Mouse (Mus musculus) cerebellum, adult 11-12 months (tissue): ENCODE results near the gene S100pbp.
A peak's percentile ranks its signal among the peaks of the same experiment; 100 is the strongest.

ENCODE experiments used
- DNase-seq: peaks from one replicate; pipeline ENCODE4 v3.0.0; 2022

S100pbp gene

GRCm38 (mm10) chr4:129189542-129190519 is at the start of gene S100pbp, which contains the start of gene Yars:
Gene S100pbp (minus strand): TSS chr4:129189727.
Gene Yars (plus strand): TSS chr4:129189760.
- peak; percentile 97 for DNase-seq

GRCm38 (mm10) chr4:129239075-129239474 is 49.5 kb upstream of the S100pbp start:
- peak; percentile 86 for DNase-seq

GRCm38 (mm10) chr4:129238579-129239016 is 49.1 kb upstream of the S100pbp start:
- DNase-seq, result peak; percentile 66

DNA sequence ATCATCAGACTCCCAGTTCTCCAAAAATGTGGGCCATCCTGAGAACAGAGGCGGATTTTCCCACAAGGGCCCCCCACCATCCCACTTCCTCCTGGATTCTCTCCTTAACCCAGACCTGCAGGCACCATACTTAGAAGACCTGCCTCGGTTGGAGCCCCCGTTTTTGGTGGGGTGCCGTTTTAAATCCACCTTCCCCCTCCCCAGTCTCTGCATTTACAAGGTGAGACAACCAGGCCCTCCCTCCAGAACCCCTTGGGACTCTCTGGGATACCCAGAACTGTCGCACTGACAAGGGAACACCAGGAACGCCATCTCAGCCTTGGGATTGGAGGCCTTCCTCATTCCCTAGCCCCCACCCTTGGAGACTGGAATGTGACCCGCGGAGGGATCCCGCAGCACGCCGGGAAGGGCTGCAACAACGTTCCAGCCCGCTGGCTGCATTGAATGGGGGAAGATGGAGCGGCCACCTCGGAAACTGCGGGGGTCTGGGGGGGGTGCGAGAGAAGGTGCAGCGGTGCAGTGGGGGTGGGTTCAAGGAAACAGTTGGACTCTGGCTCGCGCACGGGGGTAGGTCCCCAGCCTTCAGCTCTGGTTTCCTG is 48.4 kb upstream of the S100pbp start:
- DNase-seq, result peak; percentile 57

- no peak for DNase-seq
These were observed 46.8 kb upstream of the S100pbp start for GRCm38 (mm10) chr4:129236236-129236813.

DNA sequence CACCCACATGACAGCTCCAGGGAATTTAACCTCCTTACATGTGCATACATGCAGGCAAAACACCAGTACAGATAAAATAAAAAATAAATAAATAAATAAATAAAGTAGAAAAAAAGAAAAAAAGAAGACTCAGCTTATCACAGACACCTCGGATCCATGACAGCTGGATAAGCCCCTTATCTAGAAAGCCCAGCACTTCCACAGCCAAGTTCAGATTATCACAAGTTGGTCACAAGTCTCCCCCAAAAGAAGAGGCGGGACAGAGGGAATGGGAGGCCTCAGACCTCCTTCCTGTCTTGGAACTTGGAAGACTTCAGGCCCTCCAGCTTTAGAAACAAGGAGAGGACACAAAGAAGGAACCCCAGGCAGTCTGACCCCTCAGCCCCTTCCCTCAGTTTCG is 45.6 kb upstream of the S100pbp start:
- no peak for DNase-seq

GRCm38 (mm10) chr4:129234488-129234887 is 45.0 kb upstream of the S100pbp start:
- DNase-seq, result no peak

GRCm38 (mm10) chr4:129232561-129233360 is 43.2 kb upstream of the S100pbp start:
- no peak for DNase-seq

DNA sequence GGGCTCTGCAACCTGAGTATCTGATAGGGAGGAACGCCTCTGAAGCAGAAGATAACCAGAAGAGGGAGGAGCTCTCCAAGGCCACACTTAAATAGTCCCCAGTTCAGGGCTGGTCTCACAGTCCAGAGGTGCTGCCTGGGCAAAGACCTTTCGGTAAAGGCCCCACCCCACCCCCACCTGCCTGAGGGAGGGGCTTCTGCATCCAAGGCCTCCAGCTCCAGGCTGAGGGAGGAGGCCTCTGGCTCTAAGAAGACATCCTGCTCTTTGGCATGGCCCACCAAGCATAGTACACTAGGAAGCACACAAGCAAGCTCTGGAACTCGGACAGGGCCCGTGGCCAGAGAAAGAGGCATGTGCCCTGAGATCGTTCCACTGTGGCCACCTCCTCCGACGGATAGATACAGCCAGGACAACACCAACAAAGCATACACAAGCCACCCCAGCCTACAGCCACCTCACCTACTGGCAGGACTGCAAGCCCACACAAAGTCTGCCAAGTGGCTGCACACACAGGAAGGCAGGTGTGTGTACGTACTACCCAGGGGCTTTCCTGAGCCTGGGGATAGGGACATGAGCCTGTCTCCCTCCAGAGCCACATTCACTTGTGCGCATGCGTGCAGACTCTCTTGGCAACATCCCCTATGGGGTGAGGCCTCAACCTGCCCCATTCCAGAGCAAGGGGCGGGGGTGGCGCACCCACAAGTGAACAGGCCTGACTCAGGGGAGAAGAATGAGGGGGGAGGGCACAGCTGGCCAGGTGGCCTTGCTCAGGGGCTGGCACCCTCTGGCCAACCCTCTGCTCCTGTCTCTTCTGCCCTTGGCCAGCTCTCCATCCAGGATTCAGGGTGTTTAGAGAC is 42.3 kb upstream of the S100pbp start:
- DNase-seq, result peak; percentile 46

GRCm38 (mm10) chr4:129230926-129231325 is 41.4 kb upstream of the S100pbp start:
- DNase-seq, result no peak

DNA sequence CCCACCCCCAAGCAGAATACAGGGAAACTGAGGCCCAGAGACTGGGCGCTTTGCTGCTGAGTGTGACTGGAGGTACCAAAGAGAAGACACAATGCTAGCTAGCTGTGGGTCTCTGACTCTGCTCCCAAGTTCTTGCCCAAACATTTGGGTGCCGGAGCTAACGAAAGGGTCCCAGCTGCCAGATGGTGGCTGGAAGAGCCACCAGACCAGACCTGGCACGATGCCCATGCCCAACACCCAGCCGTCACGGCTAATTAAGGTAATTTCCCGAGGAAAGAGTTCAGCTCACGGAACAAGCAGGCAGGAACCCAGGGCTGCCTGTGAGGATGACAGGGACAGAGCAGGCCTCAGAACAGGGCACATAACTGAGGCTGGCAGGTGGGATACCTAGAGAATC is 38.5 kb upstream of the S100pbp start:
- peak; percentile 69 for DNase-seq

- peak; percentile 66 for DNase-seq
These were observed 37.9 kb upstream of the S100pbp start for GRCm38 (mm10) chr4:129227170-129227984.

- peak; percentile 66 for DNase-seq
These were observed 37.0 kb upstream of the S100pbp start for GRCm38 (mm10) chr4:129226441-129226963.

DNA sequence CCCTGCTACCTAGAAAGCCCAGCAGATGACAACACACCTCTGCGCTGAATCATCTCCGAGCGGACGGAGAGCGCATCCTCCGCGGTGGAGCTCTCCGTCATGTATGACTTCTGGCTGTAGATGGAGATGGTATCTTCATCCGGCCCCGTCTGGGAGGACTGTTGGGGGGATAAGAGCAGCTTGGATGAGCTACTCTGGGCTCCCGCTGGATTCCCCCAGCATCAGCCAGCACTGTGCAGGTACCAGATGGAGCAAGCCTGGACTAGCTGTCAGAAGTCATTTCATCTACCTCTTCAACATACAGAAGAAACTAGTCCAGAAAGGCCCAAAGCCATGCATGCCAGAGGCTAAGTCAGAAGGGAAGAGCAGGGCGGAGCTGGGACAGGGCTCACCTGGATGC is 35.8 kb upstream of the S100pbp start:
- DNase-seq, result peak; percentile 67

GRCm38 (mm10) chr4:129223421-129224281 is 34.1 kb upstream of the S100pbp start:
- peak; percentile 60 for DNase-seq

DNA sequence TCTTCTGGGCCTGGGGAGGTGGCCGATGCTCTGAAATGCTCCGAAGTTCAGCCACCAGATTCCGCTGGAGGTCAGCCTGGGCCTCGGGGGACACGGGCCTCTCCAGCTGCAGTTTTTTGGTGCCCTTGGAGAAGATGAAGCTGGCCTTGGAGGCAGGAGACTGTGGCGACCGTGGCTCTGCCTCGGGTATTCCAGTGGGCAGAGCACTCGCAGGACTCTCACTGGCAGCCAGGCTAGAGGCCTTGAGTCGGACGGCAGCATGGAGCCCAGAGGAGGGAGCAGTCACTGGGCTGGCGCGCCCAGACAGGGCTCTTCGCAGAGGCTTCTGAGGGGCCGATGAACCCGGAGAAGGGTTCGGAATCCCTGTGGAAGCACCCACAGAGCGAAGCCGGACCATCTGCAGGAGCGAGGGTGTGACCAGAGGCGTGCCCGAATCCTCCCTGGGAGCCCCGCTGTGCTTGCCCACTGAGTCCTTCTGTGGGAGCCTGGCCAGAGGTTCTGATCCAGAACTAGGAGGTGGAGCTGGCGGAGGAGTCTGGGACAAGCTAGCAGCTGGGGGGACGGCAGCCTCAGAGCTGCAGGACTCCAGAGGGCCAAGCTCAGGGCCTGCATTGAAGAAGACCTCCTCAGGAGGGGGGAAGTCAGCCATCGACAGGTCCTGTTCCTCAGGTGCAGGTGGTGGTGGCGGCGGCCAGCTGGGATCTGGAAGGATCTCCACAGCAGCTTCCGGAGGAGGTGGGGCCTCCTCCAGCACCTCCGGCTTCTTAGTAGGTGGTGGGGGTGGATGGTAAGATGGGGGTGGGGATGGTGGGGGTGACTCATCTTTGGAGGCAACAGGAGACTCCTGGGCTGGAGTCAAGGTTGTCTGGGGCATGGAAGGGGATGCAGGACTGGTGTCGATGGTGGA is 32.7 kb upstream of the S100pbp start:
- peak; percentile 60 for DNase-seq

DNA sequence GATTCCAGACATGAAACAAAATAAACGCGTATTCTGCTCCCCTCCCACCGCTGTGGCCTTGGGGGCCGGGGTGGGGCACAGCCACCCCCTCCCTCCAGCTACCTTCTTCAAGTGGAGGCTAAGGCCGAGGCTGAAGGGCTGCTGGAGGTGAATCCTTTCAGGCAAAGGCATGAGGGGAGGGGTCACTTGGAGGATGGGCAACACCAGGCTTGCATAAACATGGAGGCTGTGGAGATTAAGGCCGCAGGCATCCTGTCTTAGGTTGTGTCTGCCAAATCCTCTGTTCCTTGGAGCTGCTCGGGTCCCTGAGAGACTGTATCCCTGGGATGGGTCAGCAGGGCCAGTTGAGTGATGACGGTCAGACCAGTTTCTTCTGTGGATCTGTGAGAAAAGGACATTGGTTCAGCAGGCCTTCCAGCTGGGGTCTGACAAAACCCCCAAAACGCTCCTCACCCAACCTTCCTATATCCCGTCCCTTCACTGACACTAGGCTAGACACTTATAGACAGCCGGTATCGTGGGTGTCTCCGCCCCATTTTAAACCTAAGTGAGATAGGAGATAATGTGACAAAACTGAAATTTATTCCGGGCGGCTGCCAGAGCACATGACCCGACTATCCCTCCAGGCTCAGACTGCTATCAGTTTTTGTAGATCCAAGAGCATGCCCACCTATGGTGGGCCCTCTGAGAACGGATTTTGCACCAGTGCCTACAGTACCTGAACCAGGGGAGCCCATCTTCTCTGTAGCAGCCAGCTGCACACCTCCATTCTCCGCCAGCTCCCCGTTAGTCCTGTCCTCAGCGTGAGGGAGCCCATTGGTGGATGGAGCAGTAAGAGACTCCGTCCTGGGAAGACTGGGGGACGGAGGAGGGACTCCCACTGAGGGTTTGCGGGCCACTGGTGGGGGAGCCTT is 31.8 kb upstream of the S100pbp start:
- no peak for DNase-seq
